Mouse (Mus musculus) thymus, postnatal 14 days (tissue): ENCODE measurements around the gene Fmo9.

ENCODE experiments used
- DNase-seq: peaks from one replicate; pipeline ENCODE4 v3.0.0; 2021

Fmo9 gene

DNA sequence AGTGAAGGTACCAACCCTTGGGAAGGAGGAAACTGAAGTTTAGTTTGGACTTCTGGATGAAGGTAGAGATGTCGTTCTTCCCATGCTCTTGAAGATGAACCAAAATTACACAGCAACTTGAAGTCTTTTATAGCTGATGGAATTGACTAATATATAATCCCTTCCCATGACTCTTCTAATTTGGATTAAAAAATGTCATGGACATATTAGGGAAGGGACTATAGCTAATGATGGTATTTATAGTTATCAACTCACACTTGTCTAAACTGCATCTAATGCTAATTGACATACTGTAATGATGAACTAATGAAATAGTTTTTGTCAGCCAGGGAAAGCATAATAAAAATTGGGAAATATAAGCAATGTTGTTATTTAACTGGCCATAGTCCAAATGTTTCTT, at the start of gene Fmo9:
TSS of gene Fmo9 (minus strand) at position 101 of the 400 bp plus-strand sequence.
- no peak for DNase-seq

DNA sequence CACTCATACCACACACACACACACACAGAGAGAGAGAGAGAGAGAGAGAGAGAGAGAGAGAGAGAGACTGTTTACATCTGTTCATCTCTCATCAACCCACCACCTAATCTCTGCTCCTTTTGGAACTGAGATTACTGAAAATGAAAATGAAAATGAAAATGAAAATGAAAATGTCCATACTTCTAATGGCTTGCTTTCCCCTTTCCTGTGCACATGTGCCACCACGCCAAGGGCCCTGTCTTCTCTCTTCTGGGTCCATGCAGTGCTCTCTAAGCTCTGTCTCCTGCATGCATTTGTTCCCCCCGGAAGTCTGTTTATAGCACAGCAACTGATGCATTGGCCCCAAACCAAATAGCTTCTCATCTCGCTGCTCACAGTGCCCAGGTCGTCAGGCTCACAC, 49.2 kb upstream of the Fmo9 start:
- DNase-seq, result no peak

DNA sequence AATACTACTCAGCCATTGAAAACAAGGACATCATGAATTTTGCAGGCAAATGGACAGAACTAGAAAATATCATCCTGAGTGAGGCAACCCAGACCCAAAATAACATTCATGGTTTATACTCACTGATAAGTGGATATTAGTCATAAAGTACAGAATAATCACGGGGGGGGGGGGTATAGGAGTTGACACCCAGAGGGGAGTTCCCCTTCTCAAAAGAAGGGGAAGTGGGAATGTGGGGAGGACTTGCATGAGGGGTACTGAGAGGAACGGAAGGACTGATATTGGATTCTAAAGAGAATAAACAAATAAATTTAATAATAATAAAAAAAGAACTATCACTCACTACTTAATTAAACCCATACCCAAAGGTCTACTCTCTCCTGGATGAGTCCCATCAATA, 48.6 kb upstream of the Fmo9 start:
- no peak for DNase-seq

DNA sequence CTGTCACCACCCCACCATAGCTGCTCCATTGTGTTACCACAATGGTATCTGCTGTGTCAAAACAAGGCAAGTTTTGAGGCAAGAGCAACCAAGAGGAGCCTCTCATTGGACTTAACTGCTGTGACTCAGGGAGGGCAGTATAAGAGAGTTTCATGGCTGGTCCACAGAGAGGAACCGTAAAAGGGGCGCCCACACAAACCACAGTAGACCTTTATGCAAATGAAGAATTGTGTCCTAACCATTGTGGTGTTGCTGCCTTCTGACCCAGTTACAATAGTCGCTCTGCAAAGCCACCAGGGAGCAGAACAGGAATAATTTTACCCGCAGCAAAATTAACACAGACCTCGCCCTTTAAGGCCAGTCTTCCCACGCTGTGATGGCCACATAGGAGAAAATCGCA, 29.2 kb upstream of the Fmo9 start:
- no peak for DNase-seq

DNA sequence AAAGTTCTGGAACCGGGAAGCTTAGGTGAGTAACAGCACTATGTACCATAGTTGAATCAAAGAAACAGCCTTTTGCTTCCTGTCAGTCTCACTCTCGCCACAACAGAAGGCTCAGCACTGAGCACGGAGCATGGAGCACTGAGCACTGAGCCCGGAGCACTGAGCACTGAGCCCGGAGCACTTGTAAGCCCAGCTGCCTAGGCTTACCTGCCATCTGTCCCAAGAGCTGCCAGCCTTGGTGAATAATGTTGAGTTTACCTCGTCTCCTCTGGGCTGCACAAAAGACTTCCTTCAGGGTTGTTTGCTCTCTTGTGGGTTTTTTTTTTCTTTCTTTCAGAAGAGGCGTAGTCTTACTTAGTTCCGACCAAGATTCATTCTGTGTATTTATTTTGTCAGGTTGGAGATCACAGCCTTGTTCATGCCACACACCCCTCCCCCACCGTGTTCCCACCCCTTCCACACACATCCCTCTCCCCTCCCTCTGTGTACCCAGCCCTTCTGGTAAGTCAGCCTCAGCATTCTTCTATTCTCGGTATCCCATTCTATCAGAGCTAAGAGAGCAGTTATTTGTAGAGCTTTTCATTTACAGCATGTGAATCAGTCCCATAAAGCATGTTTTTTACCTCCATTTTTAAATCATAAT, 20.7 kb upstream of the Fmo9 start:
- DNase-seq, result no peak

DNA sequence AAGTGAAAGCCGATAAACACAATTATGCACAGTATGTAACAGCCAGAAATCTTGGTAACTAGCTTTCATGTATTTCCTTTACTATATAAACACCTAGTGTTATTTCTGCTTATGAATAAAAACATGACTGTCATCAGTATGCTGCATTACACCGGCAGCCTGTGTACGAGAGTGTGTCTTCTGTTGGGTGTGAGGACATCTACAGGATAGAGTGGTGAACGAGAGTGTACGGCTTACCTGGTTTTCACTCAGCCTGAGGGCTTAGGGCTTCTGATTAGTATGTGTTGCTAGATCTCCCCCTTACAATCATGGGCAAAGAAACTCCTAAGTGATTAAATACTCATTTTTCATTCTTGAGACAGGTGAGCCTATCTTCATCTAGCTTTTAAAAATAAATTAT, 12.4 kb downstream of the Fmo9 start:
- no peak for DNase-seq

DNA sequence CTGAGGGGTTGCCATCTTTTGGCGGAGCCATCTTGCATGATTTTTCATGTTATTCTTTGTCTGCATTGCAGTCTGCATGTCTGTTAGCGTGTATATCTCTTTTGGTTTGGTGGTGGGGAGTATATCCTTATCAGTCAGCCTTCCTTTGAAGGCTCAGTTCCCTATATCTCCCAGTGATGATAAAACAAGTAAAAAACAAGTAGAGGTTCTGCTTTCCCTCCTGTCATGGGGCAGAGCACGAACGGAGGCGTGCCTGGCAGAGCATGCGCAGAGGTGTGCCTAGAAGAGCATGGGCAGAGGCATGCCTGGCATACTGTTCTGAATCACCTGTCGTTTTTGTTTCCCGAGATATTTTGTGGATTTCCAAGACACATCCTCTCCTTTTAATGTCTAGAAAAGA, 20.8 kb downstream of the Fmo9 start:
- no peak for DNase-seq

DNA sequence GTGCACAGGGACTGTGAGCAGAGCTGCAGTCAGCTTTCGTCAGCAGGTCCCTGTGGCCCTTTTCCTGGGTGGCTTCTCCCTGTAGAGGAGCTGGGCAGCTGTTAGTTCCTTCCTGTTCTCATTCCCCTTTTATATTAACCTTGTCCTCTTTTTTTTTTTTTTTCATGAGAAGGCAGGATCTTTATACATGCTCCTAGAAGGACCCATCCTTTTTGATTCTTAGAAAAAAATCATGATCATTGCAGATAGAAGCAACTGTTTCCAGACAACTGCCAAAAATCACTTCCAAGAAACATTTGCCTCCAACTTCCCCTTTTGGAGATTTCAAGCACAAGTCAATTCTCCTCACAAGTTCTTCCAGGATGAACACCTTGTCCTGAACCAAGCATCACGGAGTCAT, 34.1 kb downstream of the Fmo9 start, which contains the start of gene Gm4847:
TSS of gene Gm4847 (minus strand) at position 101 of the 400 bp plus-strand sequence.
- DNase-seq, result no peak
